Mouse (Mus musculus) kidney, embryonic 16.5 days (tissue): ENCODE results near the gene Pde8a. TPM values are rescaled to one million over a fixed set of nuclear protein-coding genes. Genes with fewer than 3 reads are reported as not detected.

Experiments
- polyA plus RNA-seq: library from polyadenylated mRNA; unstranded; fragments of >200 nt; fragmentation: Nextera tagmentation; extraction: Ambion mirVana; gene quantifications from 2 replicates; pipeline ENCODE4 v1.2.1, GENCODE M21; 2015

The Pde8a gene
- polyA plus RNA-seq, 1 experiment from 2014 or later, result 5.9 TPM

Other genes starting within 250 kb of the Pde8a start
- 12.0 and 17.9 TPM in 2 replicates for gene Zfp592, start 219.9 kb upstream of the Pde8a start, polyA plus RNA-seq
- gene Alpk3, start 156.0 kb upstream of the Pde8a start, polyA plus RNA-seq, result 0.31 and 0.65 TPM in 2 replicates
- gene Slc28a1, start 98.8 kb upstream of the Pde8a start, polyA plus RNA-seq, result 0.73 and 1.2 TPM in 2 replicates
- gene Rps17, start 131.7 kb downstream of the Pde8a start, polyA plus RNA-seq, result 1,196 and 1,210 TPM in 2 replicates
- gene Cpeb1, start 241.9 kb downstream of the Pde8a start, polyA plus RNA-seq, result 0.76 and 0.85 TPM in 2 replicates